Mouse (Mus musculus) ES-Bruce4 (cell line): Measurements from ENCODE around the gene Hipk2.

ENCODE experiments used
- CTCF ChIP-seq: IDR thresholded peaks from one replicate; pipeline ENCODE4 v1.8.1; 2011; ENCODE audit warnings: low read depth, low read length
- POLR2A ChIP-seq: IDR thresholded peaks from one replicate; pipeline ENCODE4 v1.8.1; 2011; ENCODE audit warnings: low read length; ENCODE audit not compliant: insufficient read depth

GRCm38 (mm10) chr6:38692556-38692955, 183.4 kb downstream of the Hipk2 start:
- no peak for TF ChIP-seq CTCF
- TF ChIP-seq POLR2A, result no peak
